Mouse (Mus musculus): Measurements from ENCODE around the gene Ccdc115.

The Ccdc115 gene

GRCm38 (mm10) chr1:34439215-34439960 lies at the start of gene Ccdc115, which contains the start of gene Imp4:
Gene Ccdc115 (minus strand): TSS chr1:34439672.
Gene Imp4 (plus strand): TSS chr1:34439851.
- peak; percentile 99 for DNase-seq (ENCODE audit: low read depth, low spot score)

GRCm38 (mm10) chr1:34487383-34487782 lies 47.9 kb upstream of the Ccdc115 start:
- no peak for DNase-seq (ENCODE audit: low read depth, low spot score)

GRCm38 (mm10) chr1:34485461-34486188 lies 46.2 kb upstream of the Ccdc115 start:
- DNase-seq (ENCODE audit: low read depth, low spot score) = peak; percentile 24

GRCm38 (mm10) chr1:34484470-34484869 lies 45.0 kb upstream of the Ccdc115 start:
- no peak for DNase-seq (ENCODE audit: low read depth, low spot score)

- DNase-seq (ENCODE audit: low read depth, low spot score) = no peak
Observed at GRCm38 (mm10) chr1:34481920-34482669, 42.6 kb upstream of the Ccdc115 start.

- DNase-seq (ENCODE audit: low read depth, low spot score) = no peak
Observed at GRCm38 (mm10) chr1:34480801-34481200, 41.3 kb upstream of the Ccdc115 start.

GRCm38 (mm10) chr1:34478891-34479655 lies 39.6 kb upstream of the Ccdc115 start:
- DNase-seq (ENCODE audit: low read depth, low spot score) = no peak

- no peak for DNase-seq (ENCODE audit: low read depth, low spot score)
Observed at GRCm38 (mm10) chr1:34472427-34473300, 33.2 kb upstream of the Ccdc115 start.

GRCm38 (mm10) chr1:34469801-34470200 lies 30.3 kb upstream of the Ccdc115 start:
- DNase-seq (ENCODE audit: low read depth, low spot score) = no peak

GRCm38 (mm10) chr1:34468500-34468899 lies 29.0 kb upstream of the Ccdc115 start:
- DNase-seq (ENCODE audit: low read depth, low spot score) = no peak

GRCm38 (mm10) chr1:34468051-34468450 lies 28.6 kb upstream of the Ccdc115 start:
- DNase-seq (ENCODE audit: low read depth, low spot score) = no peak

GRCm38 (mm10) chr1:34465445-34465844 lies 26.0 kb upstream of the Ccdc115 start:
- DNase-seq (ENCODE audit: low read depth, low spot score) = no peak

GRCm38 (mm10) chr1:34464310-34464817 lies 24.9 kb upstream of the Ccdc115 start:
- DNase-seq (ENCODE audit: low read depth, low spot score) = no peak

- no peak for DNase-seq (ENCODE audit: low read depth, low spot score)
Observed at GRCm38 (mm10) chr1:34462766-34463165, 23.3 kb upstream of the Ccdc115 start.

GRCm38 (mm10) chr1:34460061-34460441 lies 20.6 kb upstream of the Ccdc115 start:
- DNase-seq (ENCODE audit: low read depth, low spot score) = no peak

GRCm38 (mm10) chr1:34459284-34460060 lies 20.0 kb upstream of the Ccdc115 start, which contains the start of gene Ptpn18:
Gene Ptpn18 (plus strand): TSS chr1:34459762.
- peak; percentile 57 for DNase-seq (ENCODE audit: low read depth, low spot score)

- DNase-seq (ENCODE audit: low read depth, low spot score) = no peak
Observed at GRCm38 (mm10) chr1:34458431-34458830, 19.0 kb upstream of the Ccdc115 start.

- DNase-seq (ENCODE audit: low read depth, low spot score) = no peak
Observed at GRCm38 (mm10) chr1:34443124-34443523, 3.7 kb upstream of the Ccdc115 start.

- no peak for DNase-seq (ENCODE audit: low read depth, low spot score)
Observed at GRCm38 (mm10) chr1:34439961-34440630, 624 bp upstream of the Ccdc115 start.

Data from brain, embryonic 18.5 days (tissue).